Mouse (Mus musculus) kidney, postnatal 0 days (tissue): ENCODE data around the gene Rbm17. TPM values are rescaled to one million over a fixed set of nuclear protein-coding genes. Genes with fewer than 3 reads are reported as not detected.
"Not testable (repeated sequence)": the region's sequence is repeated elsewhere in the genome, so short reads cannot be mapped to it uniquely, and the experiment has no call there.

Source experiments
- ATAC-seq: fragments of 200-750 bp; cut with Nextera tagmentation; replicated peaks from 2 replicates; pipeline ENCODE4 v1.8.0; 2017; ENCODE audit warnings: low read depth, moderate number of reproducible peaks, moderate TSS enrichment, moderate library complexity; ENCODE audit not compliant: low FRiP score
- DNase-seq: peaks from one replicate; pipeline ENCODE4 v3.0.0-alpha.2; 2016; ENCODE audit warnings: low spot score
- H3K27ac ChIP-seq: fragments of 300-500 bp; sonication (generic); 2 replicates; pipeline ENCODE4 v1.5.1; 2014; ENCODE audit warnings: mild to moderate bottlenecking
- H3K27me3 ChIP-seq: fragments of 300-500 bp; sonication (generic); 2 replicates; pipeline ENCODE4 v1.6.1; 2014; ENCODE audit warnings: low read length, mixed read lengths; ENCODE audit not compliant: insufficient read depth
- H3K36me3 ChIP-seq: fragments of 300-500 bp; sonication (generic); 2 replicates; pipeline ENCODE4 v1.6.1; 2014; ENCODE audit warnings: low read length, mixed read lengths; ENCODE audit not compliant: insufficient read depth
- H3K4me1 ChIP-seq: fragments of 300-500 bp; sonication (generic); replicated peaks from 2 replicates; pipeline ENCODE4 v1.6.1; 2014; ENCODE audit warnings: antibody characterized with exemption, low read length, mixed read lengths; ENCODE audit not compliant: insufficient read depth
- H3K4me2 ChIP-seq: fragments of 300-500 bp; sonication (generic); 2 replicates; pipeline ENCODE4 v1.6.1; 2014; ENCODE audit warnings: mild to moderate bottlenecking, low read length, moderate library complexity, mixed read lengths
- H3K4me3 ChIP-seq: fragments of 300-500 bp; sonication (generic); replicated peaks from 2 replicates; pipeline ENCODE4 v1.5.1; 2014; ENCODE audit warnings: low read depth, low read length
- H3K9ac ChIP-seq: fragments of 300-500 bp; sonication (generic); 2 replicates; pipeline ENCODE4 v1.6.1; 2014; ENCODE audit warnings: low read depth, low read length
- H3K9me3 ChIP-seq: fragments of 300-500 bp; sonication (generic); replicated peaks from 2 replicates; pipeline ENCODE4 v1.6.1; 2016; ENCODE audit warnings: low read length, inconsistent platforms, mixed read lengths
- CTCF ChIP-seq: IDR thresholded peaks from 2 replicates; pipeline ENCODE4 v1.5.1; 2016; ENCODE audit warnings: antibody characterized with exemption, low read depth, mild to moderate bottlenecking, moderate library complexity
- WGBS: fragments of 180-500 bp; shearing (Covaris S2); extraction: QIAGEN DNeasy Blood & Tissue Kit; methylation state at CpG from one replicate; pipeline ENCODE4 v1.1.7; 2014; 5-methylcytosine and 5-hydroxymethylcytosine counted together
- polyA plus RNA-seq: library from polyadenylated mRNA; unstranded; fragments of >200 nt; fragmentation: Nextera tagmentation; extraction: Ambion mirVana; gene quantifications from 2 replicates; pipeline ENCODE4 v1.2.1, GENCODE M21; 2015

Gene Rbm17
- polyA plus RNA-seq, 1 experiment from 2014 or later: 110 TPM

GRCm38 (mm10) chr2:11623726-11624125 lies 19.8 kb upstream of the Rbm17 start:
- Histone ChIP-seq H3K27me3 (no peaks in the 10 kb centered on the region), H3K4me2 (no peak overlapping the region), H3K9me3 (no peaks in the 10 kb centered on the region), H3K36me3 (no peaks in the 10 kb centered on the region), H3K9ac (no peak overlapping the region), H3K4me1 (no peaks in the 10 kb centered on the region), H3K27ac (no peak overlapping the region), H3K4me3 (no peak overlapping the region)
- ATAC-seq (no peak), DNase-seq (no peak)
- 79% methylated on average over 2 of the region's 2 CpGs for WGBS
- TF ChIP-seq CTCF: no peak

- Histone ChIP-seq H3K27me3 (no peaks in the 10 kb centered on the region), H3K4me2 (no peak overlapping the region), H3K9me3 (no peaks in the 10 kb centered on the region), H3K9ac (no peak overlapping the region), H3K27ac (no peak overlapping the region), H3K4me1 (no peaks in the 10 kb centered on the region), H3K36me3 (no peaks in the 10 kb centered on the region), H3K4me3 (no peak overlapping the region)
- no peak for TF ChIP-seq CTCF
- no peak for DNase-seq
- WGBS: 90% methylated on average over 7 of the region's 8 CpGs
- no peak for ATAC-seq
These were observed 19.2 kb upstream of the Rbm17 start for GRCm38 (mm10) chr2:11623173-11623572.

- TF ChIP-seq CTCF: no peak
- H3K27me3 ChIP-seq: no peaks in the 10 kb centered on the region
- WGBS: 89% methylated on average over 2 of the region's 2 CpGs
- no peaks in the 10 kb centered on the region for H3K36me3 ChIP-seq
- H3K9ac ChIP-seq: no peak overlapping the region
- no peak overlapping the region for H3K4me2 ChIP-seq
- no peaks in the 10 kb centered on the region for H3K4me1 ChIP-seq
- no peak for DNase-seq
- no peak overlapping the region for H3K27ac ChIP-seq
- no peaks in the 10 kb centered on the region for H3K9me3 ChIP-seq
- ATAC-seq: no peak
- no peak overlapping the region for H3K4me3 ChIP-seq
These were observed 15.6 kb upstream of the Rbm17 start for GRCm38 (mm10) chr2:11619598-11619997.

- WGBS: 91% methylated on average over 9 of the region's 9 CpGs
- Histone ChIP-seq H3K4me2 (no peak overlapping the region), H3K4me3 (no peak overlapping the region), H3K9ac (no peak overlapping the region), H3K27me3 (no peaks in the 10 kb centered on the region), H3K36me3 (no peaks in the 10 kb centered on the region), H3K4me1 (no peaks in the 10 kb centered on the region), H3K9me3 (no peaks in the 10 kb centered on the region), H3K27ac (no peak overlapping the region)
- TF ChIP-seq CTCF: no peak
- ATAC-seq: no peak
- no peak for DNase-seq
These were observed 12.9 kb upstream of the Rbm17 start for GRCm38 (mm10) chr2:11616846-11617245.

- not testable (repeated sequence) for H3K27me3 ChIP-seq, H3K27ac ChIP-seq, DNase-seq, H3K4me3 ChIP-seq, H3K4me1 ChIP-seq, H3K9ac ChIP-seq, H3K9me3 ChIP-seq, ATAC-seq, H3K4me2 ChIP-seq, H3K36me3 ChIP-seq
- 87% methylated on average over 6 of the region's 6 CpGs for WGBS
These were observed 9.0 kb upstream of the Rbm17 start for GRCm38 (mm10) chr2:11612939-11613338.

GRCm38 (mm10) chr2:11606718-11607117 lies 2.8 kb upstream of the Rbm17 start:
- H3K27me3 ChIP-seq, ATAC-seq: not testable (repeated sequence)

GRCm38 (mm10) chr2:11604911-11605310 lies 958 bp upstream of the Rbm17 start:
- H3K9me3 ChIP-seq: no peaks in the 10 kb centered on the region
- H3K4me3 ChIP-seq: no peak overlapping the region
- peaks cover 8% of the 10 kb centered on the region; the same call in 1 of the 2 replicates for H3K4me1 ChIP-seq
- peaks cover 6% of the 10 kb centered on the region; the same call in 1 of the 2 replicates for H3K36me3 ChIP-seq
- no peak overlapping the region for H3K27ac ChIP-seq
- no peak for TF ChIP-seq CTCF
- DNase-seq: no peak
- ATAC-seq: no peak
- H3K27me3 ChIP-seq: no peaks in the 10 kb centered on the region
- H3K4me2 ChIP-seq: no peak overlapping the region
- H3K9ac ChIP-seq: no peak overlapping the region

More at GRCm38 (mm10) chr2:11606718-11607117, 2.8 kb upstream of the Rbm17 start:
- H3K9ac ChIP-seq, H3K36me3 ChIP-seq, DNase-seq, H3K9me3 ChIP-seq, H3K4me3 ChIP-seq, H3K27ac ChIP-seq, H3K4me2 ChIP-seq, H3K4me1 ChIP-seq: not testable (repeated sequence)
- whole genome bisulfite sequencing: 78% methylated on average over 4 of the region's 4 CpGs
